Mouse (Mus musculus) splenic B cell, adult 2 months (primary cell): ENCODE measurements around the gene Flt3.

Source experiments
- DNase-seq: peaks from one replicate; pipeline ENCODE4 v3.0.0-alpha.2; 2011; ENCODE audit warnings: low read depth, low spot score
- H3K27me3 ChIP-seq: 2 replicates; pipeline ENCODE4 v1.6.1; 2012; ENCODE audit warnings: mild to moderate bottlenecking, low read length, moderate library complexity, mixed read lengths; ENCODE audit not compliant: control insufficient read depth, poor library complexity, insufficient read depth, severe bottlenecking
- H3K36me3 ChIP-seq: 2 replicates; pipeline ENCODE4 v1.6.1; 2012; ENCODE audit warnings: mild to moderate bottlenecking, low read length, moderate library complexity, mixed read lengths; ENCODE audit not compliant: control insufficient read depth, poor library complexity, insufficient read depth, severe bottlenecking

Gene Flt3

DNA sequence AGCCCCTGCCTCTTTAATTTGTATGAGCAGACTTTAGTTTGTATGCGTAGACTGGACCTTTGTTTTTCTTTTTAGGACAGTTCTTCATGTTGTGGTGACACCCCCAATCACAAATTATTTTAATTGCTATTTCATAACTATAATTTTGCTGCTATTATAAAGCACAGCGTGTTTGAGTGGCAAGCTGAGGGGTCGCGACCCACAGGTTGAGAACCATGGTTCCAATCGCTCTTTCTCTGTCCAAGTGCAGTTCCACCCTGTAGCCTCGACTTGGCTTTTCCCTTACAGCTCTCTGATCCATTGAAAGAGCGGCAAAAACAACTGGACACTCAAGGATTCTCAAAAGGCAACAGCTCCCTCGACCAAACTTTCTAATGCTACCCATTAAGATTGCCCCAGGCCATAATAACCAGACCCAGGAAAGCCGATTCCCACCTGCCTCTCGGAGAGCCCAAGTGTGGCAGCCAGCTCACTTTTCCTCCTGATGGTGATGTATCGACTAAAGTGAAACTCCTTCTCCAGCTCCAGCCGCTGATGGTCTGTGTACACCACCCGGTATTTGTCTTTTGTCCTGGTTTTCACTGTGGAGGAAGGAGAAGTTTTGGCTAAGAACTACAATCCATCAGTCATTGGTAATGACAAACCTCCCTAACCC, 97.4 kb downstream of the Flt3 start:
- no peak for DNase-seq
- Histone ChIP-seq H3K27me3 (no peaks in the 10 kb centered on the region; the same call in 1 of the 2 replicates), H3K36me3 (no peaks in the 10 kb centered on the region)

DNA sequence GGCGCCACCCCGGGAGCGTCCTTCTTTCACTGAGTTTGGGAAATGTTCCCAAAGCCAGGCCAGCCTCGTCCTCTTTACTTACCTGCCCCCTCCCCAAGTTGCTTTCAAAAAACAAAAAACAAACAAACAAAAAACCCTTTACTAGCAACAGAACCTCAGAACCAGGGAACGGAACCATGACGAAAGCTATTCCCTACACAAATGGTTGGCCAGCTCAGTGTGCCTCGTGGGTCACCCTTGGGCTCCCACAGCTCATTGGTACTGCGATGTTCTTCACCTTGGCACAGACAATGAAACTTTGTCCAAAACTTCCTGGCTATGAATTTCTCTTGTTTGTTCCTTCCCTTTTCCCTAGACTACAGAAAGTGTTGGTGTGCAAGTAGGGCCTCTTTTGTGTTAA, 98.1 kb downstream of the Flt3 start:
- Histone ChIP-seq H3K36me3 (no peaks in the 10 kb centered on the region), H3K27me3 (no peaks in the 10 kb centered on the region; the same call in 1 of the 2 replicates)
- DNase-seq, result no peak

DNA sequence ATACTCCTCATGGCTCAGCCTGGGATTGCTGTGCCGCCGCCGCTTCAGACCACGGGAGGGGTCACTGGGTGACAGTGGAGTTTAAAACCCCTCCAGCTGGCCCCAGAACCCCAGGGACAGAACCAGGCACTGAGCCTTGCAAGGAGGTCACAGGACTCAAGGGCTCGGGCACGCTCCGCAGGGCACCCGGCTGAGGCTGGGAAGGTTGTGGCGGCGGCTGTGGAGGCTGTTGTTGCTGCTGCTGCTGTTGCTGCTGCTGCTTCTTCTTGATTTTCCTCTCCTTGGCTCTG, 98.6 kb downstream of the Flt3 start:
- no peak for DNase-seq
- no peaks in the 10 kb centered on the region for H3K36me3 ChIP-seq

DNA sequence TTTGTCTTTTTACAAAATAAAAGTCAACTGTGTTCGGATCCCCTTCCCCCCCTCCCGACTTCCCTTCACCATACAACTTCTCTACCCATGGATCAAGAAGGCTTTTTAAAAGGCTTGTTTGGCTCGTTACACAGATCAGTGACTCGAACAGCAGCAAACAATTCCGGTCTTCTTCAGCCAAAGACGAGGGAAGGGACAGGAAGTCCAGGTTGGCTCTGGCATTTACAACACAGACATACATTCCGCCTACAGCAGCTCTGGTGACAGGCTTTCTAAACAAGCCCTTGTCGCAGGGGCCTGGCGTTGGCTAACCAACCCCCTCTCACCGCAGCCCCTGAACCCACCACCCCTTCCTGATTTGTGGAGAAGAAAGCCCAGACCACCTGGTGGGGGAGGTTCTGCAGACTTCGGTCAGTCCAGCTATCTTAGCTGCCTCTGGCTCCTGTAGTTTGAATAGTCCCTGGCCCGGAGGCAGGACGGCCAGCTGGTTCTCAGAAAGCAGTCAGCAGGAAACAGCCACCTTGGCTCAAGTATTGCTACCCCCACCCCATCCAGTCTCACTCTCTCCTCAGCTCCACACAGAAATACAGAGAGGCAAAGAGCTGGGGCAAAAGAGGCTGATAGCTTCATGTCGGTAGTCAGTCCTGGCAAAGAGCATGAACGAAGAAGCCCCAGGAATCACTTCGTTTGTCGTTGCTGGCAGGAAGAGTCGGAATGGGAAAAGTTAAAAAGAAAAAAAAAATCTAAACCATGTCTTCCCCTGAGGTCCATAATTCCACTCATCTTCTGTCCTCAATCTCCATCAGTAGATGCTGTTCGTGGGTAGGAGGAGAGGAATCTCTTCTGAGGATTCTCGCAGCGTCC, 99.1 kb downstream of the Flt3 start:
- Histone ChIP-seq H3K36me3 (no peaks in the 10 kb centered on the region), H3K27me3 (no peaks in the 10 kb centered on the region; the same call in 1 of the 2 replicates)
- no peak for DNase-seq

More for the DNA sequence above, 98.6 kb downstream of the Flt3 start:
- H3K27me3 ChIP-seq, result no peaks in the 10 kb centered on the region; the same call in 1 of the 2 replicates

DNA sequence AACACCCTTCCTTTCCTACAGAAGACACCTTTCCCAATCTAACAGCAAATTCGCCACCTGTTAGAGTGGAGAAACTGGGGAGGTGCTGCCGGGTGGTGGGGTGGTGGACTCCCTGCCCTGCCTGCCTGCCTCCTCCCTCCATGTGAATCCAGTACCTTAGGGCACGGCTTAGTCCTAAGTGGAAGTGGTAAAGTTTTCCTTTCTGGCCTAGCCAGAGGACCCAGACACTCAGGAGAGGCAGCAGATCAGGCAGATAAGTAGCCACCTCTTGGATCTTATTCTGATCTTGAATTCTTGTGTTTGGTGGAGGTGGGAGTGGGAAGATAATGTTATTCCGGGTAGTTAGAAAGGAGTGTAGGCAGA, 100.3 kb downstream of the Flt3 start:
- no peaks in the 10 kb centered on the region; the same call in 1 of the 2 replicates for H3K27me3 ChIP-seq
- H3K36me3 ChIP-seq, result no peaks in the 10 kb centered on the region

DNA sequence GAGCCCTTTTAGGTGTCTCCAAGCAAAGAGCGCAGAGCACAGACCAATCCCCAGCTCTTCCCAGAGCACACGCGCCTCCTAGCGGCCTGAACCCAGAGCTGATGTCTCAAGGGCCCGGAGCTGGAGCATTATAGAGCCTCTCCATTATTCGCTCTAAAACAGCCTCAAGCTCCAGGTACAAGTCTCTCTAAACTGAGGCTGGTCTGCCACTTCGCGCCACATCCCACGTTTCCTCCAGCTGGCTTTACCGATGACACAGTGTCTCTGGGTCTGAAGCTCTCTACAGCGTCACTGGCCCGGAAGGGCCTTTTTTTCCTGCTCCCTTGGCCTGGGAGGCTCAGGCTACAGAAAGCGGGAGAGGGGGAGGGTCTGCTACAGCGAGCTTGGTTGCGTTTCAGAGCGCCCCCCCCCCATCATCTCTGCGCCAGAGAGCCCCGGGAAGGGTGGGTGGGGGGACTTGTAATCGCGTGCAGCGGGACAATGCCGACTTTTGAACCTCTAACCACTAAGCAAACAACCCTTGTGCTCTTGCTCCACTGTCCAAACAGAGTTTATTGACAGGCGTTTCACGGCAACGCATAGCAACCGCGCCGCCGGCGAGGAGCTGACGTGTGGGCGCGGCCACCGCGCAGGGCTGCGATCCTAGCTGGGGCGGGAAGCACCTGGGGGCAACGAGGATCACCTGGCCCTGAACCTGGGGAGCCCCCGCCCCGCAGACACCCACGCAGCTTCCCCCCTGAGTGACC, 100.9 kb downstream of the Flt3 start:
- H3K27me3 ChIP-seq, result no peaks in the 10 kb centered on the region; the same call in 1 of the 2 replicates
- H3K36me3 ChIP-seq, result no peaks in the 10 kb centered on the region
- peak; percentile 70 for DNase-seq

More for the DNA sequence above, 100.3 kb downstream of the Flt3 start:
- DNase-seq, result no peak

DNA sequence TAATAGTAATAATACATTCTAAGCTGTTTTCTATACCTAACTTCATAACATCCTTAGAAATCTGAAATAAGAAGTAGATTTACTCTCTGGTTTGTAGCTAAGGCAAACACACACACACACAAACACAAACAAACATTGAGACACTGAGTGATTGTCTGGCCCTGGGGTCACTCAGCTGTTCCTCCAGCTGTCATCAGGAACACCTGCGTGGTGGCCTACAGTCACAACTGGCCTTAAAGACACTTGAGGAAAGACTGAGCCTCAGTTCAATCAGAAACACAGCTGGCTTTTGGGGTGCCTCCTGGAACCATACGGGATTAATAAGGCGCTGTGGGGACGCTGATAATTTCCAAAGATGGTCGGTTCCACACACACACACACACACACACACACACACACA, 103.0 kb downstream of the Flt3 start:
- no peaks in the 10 kb centered on the region for H3K27me3 ChIP-seq
- no peaks in the 10 kb centered on the region for H3K36me3 ChIP-seq
- DNase-seq, result no peak

DNA sequence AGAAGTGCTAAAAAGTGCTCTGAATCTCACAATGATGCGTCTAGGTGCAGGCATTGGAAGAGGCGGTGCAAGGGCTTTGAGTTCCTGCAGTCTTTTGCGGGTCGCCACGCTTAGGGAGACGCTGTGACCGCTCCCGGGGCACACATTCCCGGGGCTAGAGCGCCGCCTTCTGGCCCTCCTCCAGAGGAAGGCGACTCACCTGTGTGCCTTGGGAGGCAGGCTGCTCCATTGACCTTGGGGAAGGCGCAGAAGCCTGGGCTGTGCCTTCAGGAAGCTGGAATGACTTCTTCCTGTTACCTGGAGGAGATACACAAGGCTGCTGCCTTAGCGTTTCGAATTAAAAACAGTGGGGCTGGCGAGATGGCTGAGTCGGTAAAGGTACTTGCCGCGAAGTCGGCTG, 106.2 kb downstream of the Flt3 start:
- H3K36me3 ChIP-seq, result no peaks in the 10 kb centered on the region
- H3K27me3 ChIP-seq, result no peaks in the 10 kb centered on the region
- DNase-seq, result peak; percentile 36

DNA sequence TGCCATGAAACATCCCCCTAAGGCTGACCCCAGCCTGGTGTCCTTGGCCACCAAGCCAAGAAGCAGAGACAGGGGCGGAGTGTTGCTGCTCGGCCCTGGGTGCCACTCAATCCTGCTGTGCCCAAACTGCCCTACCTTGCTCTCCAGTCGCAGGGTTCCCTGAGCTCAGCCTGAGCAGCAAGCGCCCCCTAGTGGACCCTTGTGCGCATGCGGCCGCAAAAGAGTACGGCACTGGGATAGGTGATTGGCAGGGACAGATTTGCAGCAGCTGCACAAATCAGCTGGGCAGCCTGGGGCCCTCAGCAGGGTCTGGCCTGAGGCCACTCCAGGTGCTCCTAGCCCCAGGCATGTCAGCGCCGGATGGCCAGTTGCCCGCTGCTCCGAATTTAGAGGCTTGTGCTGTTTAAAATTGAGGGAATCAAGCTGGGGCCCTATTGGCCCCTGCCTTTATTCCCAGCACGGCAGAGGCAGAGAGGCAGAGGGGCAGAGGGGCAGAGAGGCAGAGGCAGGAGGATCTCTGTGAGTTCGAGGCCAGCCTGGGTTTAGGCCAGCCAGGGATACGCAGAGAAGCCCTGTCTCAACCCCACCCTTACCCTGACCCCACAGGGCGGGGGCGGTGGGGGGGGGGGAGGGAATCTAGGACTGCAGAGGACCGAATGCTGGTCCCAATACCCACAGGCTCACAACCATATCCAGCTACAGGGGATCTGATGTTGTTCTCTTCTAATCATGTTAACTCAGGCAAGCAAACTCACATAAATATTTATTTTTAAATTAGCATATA, 107.0 kb downstream of the Flt3 start:
- no peaks in the 10 kb centered on the region for H3K36me3 ChIP-seq
- H3K27me3 ChIP-seq, result no peaks in the 10 kb centered on the region
- peak; percentile 83 for DNase-seq

DNA sequence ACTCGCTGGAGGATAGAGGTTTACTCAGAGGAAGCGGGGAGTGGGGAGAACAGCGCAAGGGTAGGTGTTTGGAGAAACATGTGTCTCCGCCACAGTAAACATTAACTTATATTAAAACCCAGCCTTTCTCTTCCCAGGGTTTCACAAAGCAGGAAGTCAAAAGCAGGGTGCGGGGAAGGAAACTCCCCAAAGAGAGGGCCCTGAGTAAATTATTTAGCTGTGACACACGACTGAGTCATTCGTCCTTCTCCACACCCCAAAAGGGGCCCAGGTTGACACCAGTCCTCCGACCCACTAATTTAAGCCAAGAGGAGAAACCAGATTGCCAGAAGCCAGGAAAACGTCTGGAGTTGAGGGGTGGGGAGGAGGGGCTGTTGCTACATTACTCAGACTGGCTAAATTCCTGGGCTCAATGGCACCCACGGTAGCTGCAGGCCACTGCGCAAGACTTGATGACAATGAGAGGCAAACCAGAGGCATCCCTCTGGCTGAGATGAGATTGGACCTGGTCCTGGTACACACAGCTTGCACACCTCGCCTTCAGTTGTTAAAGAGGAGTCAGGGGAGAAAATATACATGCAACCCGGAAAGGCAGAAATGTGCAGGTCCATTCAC, 107.7 kb downstream of the Flt3 start:
- Histone ChIP-seq H3K27me3 (no peaks in the 10 kb centered on the region), H3K36me3 (no peaks in the 10 kb centered on the region)
- no peak for DNase-seq

DNA sequence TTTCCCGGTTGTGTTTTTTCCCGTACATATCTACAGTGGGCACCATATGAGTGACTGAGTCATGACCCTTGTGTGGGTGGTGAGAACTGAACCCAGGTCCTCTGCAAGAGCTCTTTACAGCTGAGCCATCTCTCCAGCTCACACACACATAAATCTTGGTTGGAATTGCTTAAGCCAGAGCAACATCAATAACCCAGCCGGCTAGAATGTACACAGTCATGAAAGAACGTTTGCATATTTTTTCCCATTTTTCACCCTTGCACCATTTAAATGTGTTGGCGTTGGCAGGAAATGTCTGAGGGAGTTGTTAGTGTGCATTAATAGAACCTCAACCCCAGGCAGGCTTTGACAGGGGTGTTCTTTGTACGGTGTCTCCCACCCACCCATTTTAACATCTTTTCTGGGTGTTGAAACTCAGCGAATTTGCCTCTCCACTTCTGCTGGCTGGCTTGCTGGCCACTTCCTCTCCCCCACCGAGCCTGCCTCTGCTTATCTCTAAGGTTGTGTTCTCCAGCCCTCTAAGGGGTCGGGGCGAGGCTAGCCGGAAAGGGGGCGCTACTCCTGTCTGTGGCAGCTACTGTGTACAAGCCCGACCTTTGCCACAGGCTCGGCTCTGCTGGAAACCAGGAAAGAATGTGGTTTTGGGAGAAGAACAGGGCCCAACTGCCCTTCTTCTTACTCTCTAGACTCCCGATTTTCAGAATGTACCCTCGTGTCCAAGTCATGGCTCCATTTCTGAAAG, 108.4 kb downstream of the Flt3 start:
- H3K27me3 ChIP-seq, result no peaks in the 10 kb centered on the region
- H3K36me3 ChIP-seq, result no peaks in the 10 kb centered on the region
- no peak for DNase-seq

DNA sequence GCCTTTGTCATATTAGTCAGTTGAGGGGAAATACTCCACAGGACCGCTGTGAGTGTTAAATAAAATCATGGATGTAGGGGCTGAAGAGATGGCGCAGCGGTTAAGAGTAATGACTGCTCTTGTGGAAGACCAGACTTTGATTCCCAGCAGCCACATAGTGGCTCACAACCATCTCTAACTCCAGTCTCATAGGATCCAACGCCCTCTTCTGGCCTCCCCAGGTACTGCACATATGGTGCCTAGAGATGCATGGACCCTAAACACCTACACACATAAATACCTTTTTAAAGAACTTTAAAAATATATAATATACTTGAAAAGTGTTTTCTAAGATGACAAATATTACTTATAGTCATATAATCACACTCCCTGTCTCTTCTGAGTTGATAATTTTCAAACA, 115.9 kb downstream of the Flt3 start:
- no peaks in the 10 kb centered on the region for H3K27me3 ChIP-seq
- no peak for DNase-seq
- no peaks in the 10 kb centered on the region for H3K36me3 ChIP-seq
